Mouse (Mus musculus) retina, adult 2 months (tissue): ENCODE data around the gene Suco.
A peak's percentile ranks its signal among the peaks of the same experiment; 100 is the strongest.

Experiments
- DNase-seq: peaks from one replicate; pipeline ENCODE4 v3.0.0-alpha.2; 2012; ENCODE audit warnings: low read depth, low spot score

The Suco gene

DNA sequence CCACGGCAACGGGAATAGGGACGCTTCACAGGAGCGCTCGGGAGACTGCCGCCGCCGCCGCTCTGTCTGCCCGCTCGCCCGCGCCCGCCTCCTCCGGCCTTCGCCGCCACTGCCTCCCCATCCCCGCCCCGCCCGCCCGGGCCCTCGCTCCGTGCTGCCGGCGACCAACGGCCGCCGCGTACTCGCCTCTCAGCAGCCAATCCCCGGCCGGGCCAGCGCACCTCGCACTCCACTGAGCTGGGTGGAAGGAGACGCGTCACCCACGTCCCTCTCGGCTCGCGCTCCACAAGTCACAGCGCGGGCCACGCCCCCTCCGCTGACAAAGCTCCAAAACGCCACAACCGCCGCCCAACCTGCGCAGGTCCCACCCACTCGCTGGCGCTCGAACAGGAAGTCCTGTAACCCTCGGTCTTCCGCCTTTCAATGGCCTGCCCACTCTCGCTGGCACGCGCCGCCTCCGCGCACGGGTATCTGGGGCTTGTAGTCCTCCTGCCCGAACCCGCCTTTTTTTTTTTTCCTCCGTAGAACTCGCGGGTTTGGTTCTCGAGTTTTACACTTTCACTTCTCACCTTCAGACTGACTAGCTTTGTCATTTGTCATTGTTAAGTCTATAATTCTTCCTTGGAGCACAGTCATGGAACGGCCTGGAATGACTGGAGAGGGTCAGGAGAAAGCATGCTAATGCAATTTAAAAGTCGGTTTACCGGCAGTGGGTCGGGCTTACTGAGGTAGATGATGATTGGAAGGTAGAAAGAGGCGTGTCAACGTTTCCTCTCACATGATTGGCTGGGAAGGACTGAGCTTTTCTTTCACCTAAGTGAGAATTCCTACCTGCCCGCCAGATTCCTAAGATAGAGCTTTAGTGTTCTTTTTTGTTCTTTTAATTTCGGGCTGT lies at the start of gene Suco:
TSS of gene Suco (minus strand) at position 130 of the 895 bp plus-strand sequence.
- DNase-seq = peak; percentile 96

DNA sequence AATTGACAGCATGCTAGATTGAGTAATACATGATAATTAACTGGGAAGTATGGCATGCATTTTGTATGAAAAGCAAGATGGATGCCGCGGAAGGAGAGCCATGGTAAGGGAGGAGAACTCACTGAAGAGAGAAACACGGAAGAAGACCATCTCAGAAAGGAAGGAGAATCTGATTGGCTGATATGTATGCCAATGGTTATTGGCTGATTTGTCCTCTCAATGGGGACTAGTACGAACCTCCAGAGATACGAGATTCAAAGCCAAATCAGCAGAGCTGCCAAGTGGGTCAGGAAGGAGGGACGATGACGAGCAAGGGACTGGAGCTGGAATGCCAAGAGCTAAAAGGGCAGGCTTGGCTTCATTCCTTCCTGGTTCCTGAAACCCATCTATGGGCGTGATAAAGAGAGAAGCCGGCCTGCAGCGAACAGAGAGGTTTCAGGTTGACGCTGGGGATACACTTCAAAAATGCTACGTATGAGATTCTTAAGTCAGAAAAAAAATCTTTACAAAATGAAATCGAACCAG lies 48.9 kb upstream of the Suco start:
- no peak for DNase-seq

DNA sequence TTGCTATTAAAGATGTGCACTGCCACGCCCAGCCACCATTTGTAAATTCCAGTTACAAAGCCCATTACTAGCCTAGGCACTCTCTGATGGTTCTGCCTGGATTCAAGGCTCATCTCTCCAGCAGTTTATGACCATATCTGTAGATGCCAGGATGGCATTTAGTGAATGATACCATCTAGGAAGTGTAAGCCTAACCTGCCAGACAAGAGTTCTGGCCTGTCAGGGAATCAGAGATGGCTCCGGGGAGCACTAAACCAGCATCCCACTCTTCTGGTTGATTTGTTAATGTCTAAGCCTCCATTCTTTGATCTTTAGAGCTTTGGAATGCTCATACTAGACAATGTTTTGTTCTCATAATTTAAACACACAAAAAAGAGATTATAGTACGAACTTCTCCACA lies 47.8 kb upstream of the Suco start:
- DNase-seq = no peak

GRCm38 (mm10) chr1:161921928-161922327 lies 45.4 kb upstream of the Suco start:
- no peak for DNase-seq

GRCm38 (mm10) chr1:161920475-161921454 lies 44.3 kb upstream of the Suco start:
- no peak for DNase-seq

DNA sequence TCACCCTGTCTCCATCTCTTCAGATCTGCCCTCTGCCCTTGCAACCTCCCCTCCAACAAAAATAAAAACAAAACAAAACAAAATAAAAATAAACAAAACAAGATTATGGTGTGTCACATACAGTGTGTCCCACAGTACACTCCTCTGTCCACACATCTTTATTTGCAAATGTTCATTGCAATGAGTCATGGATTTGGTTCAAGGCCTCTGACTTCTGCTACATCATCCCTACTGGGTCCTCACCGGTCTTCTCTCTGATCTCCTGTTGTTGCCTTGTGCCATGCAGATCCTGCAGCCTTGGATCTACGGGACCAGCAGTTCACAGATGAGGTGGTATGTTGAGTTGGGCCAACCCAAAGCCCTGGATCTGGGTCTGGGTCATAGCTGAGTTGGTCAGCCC lies 43.1 kb upstream of the Suco start:
- no peak for DNase-seq

GRCm38 (mm10) chr1:161918682-161919372 lies 42.3 kb upstream of the Suco start:
- DNase-seq = no peak

DNA sequence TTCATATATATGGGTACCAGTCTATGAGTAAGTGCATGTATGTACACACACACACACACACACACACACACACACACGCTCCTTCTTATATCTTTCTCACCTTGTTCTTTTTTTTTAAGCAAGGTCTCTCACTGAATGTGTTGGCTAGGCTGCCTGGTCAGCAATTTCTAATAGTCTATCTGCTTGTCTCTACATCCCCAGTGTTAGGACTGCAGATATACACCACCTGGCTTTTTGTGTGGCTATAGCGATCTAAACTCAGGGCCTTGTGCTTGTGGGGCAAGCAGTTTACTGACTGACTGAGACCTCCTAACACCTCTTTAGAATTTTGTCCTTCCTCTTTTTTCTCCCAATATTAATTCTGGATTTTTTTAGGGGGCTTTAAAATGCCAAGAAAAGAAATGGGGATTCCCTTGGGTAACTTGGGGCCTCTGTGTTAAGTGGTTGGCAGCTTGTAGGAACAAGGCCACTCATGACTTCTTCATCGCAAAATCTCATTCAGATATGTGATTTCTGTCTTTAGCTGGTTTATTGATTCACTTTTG lies 41.5 kb upstream of the Suco start:
- DNase-seq = no peak

DNA sequence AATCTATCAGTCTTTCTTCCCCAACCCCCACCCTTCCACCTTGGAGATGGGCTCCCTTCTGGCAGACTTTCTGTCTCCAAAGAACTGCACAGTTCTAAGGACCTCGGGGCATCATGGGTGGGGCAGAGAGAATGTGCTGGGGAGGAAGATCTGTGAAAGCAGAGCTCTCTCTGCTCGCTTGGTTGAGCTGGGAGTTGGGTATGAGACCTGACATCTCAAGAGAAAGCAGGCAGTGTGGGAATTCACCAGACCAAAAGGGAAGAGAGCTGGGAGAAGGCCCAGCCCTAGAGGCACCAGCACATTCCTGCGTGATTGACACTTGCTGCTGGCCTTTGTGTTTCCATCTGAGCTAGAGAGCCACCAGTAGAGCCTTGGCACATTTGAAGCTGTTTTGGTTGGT lies 39.6 kb upstream of the Suco start:
- peak; percentile 15 for DNase-seq

DNA sequence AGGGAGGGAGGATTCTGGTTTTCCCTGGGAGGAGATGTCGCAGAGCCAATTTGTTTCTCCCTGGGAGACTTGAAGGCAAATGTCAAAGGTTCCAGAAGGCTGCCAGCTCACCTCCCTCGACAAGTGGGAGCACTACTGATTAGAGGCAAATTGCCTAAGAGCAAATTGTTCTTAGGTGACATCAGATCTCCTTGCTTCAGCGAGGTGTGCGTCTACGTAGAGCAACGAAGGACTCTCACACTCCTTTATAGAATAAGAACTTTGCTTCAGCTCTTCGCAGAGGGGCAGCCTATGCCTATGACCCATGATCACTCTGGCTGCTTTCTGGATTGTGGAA lies 37.1 kb upstream of the Suco start:
- DNase-seq = no peak

- DNase-seq = no peak
These were observed 36.6 kb upstream of the Suco start for GRCm38 (mm10) chr1:161912940-161913647.

DNA sequence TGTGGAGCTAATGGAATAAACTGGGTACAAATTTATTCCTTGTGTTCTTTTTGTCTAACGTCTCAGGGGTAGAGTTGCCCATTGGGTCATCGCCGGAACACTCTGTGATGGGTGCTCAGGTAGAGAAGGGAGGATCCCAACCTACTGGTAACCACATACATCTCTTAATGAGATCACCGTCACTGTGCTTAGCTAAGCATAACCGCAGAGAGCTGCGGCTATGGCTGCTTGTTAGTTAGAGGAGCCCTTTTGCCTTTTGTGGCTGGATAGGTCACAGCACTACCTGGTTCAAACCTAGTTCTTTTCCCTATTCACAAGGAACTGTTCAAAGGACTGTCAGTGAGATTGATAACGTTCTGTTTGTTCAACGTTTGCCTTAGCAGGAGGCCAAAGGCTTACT lies 32.6 kb upstream of the Suco start:
- no peak for DNase-seq

- DNase-seq = no peak
These were observed 31.4 kb upstream of the Suco start for GRCm38 (mm10) chr1:161907795-161908457.

DNA sequence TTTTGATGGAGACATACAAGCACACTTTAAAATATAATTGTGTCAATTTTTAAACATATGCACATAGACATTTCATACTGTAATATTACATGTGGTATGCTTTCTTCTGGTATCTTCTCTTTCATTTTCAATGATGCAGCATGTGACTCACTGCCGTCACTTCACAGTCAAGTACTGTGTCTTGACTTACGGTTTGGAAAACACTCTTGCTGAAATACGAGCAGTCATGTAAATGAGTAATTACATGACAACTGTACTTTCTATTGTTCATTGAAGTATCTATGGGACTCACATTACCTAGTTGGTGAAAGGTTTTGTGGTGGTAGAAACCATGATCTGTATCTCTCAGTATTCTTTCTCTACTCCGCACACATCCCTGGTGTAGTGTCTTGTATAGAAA lies 30.6 kb upstream of the Suco start:
- DNase-seq = no peak

GRCm38 (mm10) chr1:161902692-161903452 lies 26.4 kb upstream of the Suco start:
- DNase-seq = no peak

DNA sequence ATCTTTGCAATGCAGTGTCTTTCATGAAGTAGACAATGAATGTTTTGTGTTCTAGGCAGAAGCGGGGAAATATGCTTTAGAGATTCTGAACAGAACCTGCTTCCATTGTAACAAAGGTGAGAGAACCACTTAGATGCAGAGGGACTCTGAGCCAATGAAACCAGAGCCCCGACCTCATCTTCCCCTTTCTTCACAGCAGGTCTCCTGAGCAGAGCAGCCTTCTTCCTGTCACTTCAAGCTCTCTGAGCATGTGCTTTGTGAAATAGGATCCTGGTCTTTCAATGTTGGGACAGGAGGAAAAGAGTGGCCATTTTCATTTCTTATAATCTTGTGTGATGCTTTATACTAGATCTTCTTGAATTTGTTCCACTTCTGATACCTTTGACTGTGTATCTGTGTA lies 23.6 kb upstream of the Suco start:
- DNase-seq = no peak

DNA sequence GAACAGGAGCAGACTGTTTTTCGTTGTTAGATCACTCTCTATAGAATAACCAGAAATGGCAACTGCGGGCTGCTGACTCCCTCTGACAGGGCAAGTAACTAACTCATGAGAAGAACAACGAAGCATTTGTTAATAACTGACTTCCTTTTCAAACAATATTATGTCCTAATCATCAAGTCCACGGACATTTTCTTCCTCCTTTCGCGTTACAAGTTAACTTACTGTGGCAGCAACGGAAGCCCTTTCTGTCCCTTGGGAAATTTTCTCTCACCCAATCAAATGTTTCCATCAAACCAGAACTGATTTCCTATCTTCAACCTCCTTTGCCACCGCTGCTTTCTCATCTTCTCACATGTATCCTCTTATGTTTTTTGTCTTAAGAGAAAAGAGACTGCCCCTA lies 20.8 kb upstream of the Suco start:
- no peak for DNase-seq

GRCm38 (mm10) chr1:161896130-161896529 lies 19.6 kb upstream of the Suco start:
- DNase-seq = no peak

DNA sequence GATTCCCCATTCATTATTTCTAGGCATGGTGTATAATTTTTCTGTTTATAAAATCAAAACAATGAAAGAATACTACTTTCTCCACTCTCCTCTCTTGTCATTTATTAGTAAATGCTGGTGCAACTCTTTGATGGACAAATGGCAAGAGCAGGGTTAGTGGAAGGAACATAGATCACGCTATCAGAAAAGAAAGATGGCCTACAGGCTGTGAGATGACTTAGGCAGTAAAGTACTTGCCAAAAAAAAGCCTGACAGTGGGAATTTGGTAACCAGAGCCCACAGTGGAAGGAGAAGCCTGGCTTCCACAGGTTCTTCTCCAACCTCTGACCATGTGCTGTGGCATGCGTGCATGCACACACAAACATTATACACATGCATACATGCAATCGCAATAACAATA lies 18.5 kb upstream of the Suco start:
- DNase-seq = no peak
